Mouse (Mus musculus) testis, adult 2 months (tissue): ENCODE data around the gene Pqlc2. TPM values are rescaled to one million over a fixed set of nuclear protein-coding genes. Genes with fewer than 3 reads are reported as not detected.

ENCODE experiments used
- H3K27ac ChIP-seq: fragments of 200-500 bp; 2 replicates; pipeline ENCODE4 v1.5.1; 2012; ENCODE audit warnings: low read depth, low read length; ENCODE audit not compliant: control insufficient read depth, insufficient read depth
- H3K27me3 ChIP-seq: fragments of 200-500 bp; 2 replicates; pipeline ENCODE4 v1.6.1; 2012; ENCODE audit warnings: mild to moderate bottlenecking, low read length, moderate library complexity; ENCODE audit not compliant: control insufficient read depth, insufficient read depth
- H3K36me3 ChIP-seq: fragments of 200-500 bp; 2 replicates; pipeline ENCODE4 v1.6.1; 2012; ENCODE audit warnings: mild to moderate bottlenecking, low read length; ENCODE audit not compliant: control insufficient read depth, insufficient read depth
- H3K4me1 ChIP-seq: fragments of 200-500 bp; 2 replicates; pipeline ENCODE4 v1.6.1; 2012; ENCODE audit warnings: low read length; ENCODE audit not compliant: control insufficient read depth, insufficient read depth
- H3K4me3 ChIP-seq: fragments of 200-500 bp; 2 replicates; pipeline ENCODE4 v1.5.1; 2012; ENCODE audit warnings: low read depth, mild to moderate bottlenecking, low read length, moderate library complexity, mixed read lengths; ENCODE audit not compliant: control insufficient read depth
- CTCF ChIP-seq: fragments of 200-500 bp; IDR thresholded peaks from 2 replicates; pipeline ENCODE4 v1.5.1; 2012; ENCODE audit warnings: low read depth, mild to moderate bottlenecking, inconsistent platforms, low read length, moderate library complexity; ENCODE audit not compliant: control insufficient read depth, insufficient read depth, insufficient replicate concordance
- POLR2A ChIP-seq: fragments of 200-500 bp; IDR thresholded peaks from 2 replicates; pipeline ENCODE4 v1.6.1; 2012; ENCODE audit warnings: low read depth, mild to moderate bottlenecking, inconsistent platforms, low read length, moderate library complexity; ENCODE audit not compliant: control insufficient read depth
- polyA plus RNA-seq: library from polyadenylated mRNA; depleted of rRNA; stranded (reverse); fragments of >200 nt; gene quantifications from 2 replicates; pipeline ENCODE4 v1.2.3, GENCODE M21; 2012

The Pqlc2 gene
- polyA plus RNA-seq, 1 experiment, result 5.5 TPM

GRCm38 (mm10) chr4:139319740-139320139 lies 9.2 kb upstream of the Pqlc2 start:
- Histone ChIP-seq H3K4me3 (peak overlapping the region; percentile 46), H3K27ac (no peak overlapping the region), H3K36me3 (no peaks in the 10 kb centered on the region; the same call in 1 of the 2 replicates), H3K27me3 (no peaks in the 10 kb centered on the region), H3K4me1 (no peaks in the 10 kb centered on the region)
- no peak for TF ChIP-seq CTCF
- no peak for TF ChIP-seq POLR2A

GRCm38 (mm10) chr4:139318449-139318848 lies 7.9 kb upstream of the Pqlc2 start:
- no peak overlapping the region for H3K27ac ChIP-seq
- no peaks in the 10 kb centered on the region for H3K27me3 ChIP-seq
- no peak overlapping the region for H3K4me3 ChIP-seq
- H3K4me1 ChIP-seq, result no peaks in the 10 kb centered on the region
- TF ChIP-seq POLR2A, result no peak
- TF ChIP-seq CTCF, result no peak
- no peaks in the 10 kb centered on the region; the same call in 1 of the 2 replicates for H3K36me3 ChIP-seq

- Histone ChIP-seq H3K4me1 (peaks cover 14% of the 10 kb centered on the region), H3K4me3 (no peak overlapping the region)
- TF ChIP-seq CTCF (no peak), POLR2A (no peak)
These were observed 2.1 kb upstream of the Pqlc2 start for GRCm38 (mm10) chr4:139312632-139313031.

GRCm38 (mm10) chr4:139311707-139312106 lies 1.2 kb upstream of the Pqlc2 start:
- Histone ChIP-seq H3K36me3 (no peaks in the 10 kb centered on the region), H3K4me3 (peak overlapping the region; percentile 71), H3K4me1 (peaks cover 14% of the 10 kb centered on the region), H3K27me3 (no peaks in the 10 kb centered on the region), H3K27ac (no peak overlapping the region)
- TF ChIP-seq POLR2A, result no peak

More at GRCm38 (mm10) chr4:139312632-139313031, 2.1 kb upstream of the Pqlc2 start:
- no peaks in the 10 kb centered on the region for H3K36me3 ChIP-seq
- H3K27ac ChIP-seq, result no peak overlapping the region
- no peaks in the 10 kb centered on the region for H3K27me3 ChIP-seq

GRCm38 (mm10) chr4:139310899-139311701 lies 592 bp upstream of the Pqlc2 start:
- no peak for TF ChIP-seq CTCF
- TF ChIP-seq POLR2A, result no peak
- Histone ChIP-seq H3K27me3 (no peaks in the 10 kb centered on the region), H3K4me3 (peak overlapping the region; percentile 97), H3K36me3 (no peaks in the 10 kb centered on the region; the same call in 1 of the 2 replicates), H3K4me1 (peaks cover 14% of the 10 kb centered on the region), H3K27ac (peak overlapping the region; percentile 78)

GRCm38 (mm10) chr4:139309651-139310050 lies 857 bp downstream of the Pqlc2 start:
- Histone ChIP-seq H3K36me3 (no peaks in the 10 kb centered on the region; the same call in 1 of the 2 replicates), H3K27ac (no peak overlapping the region), H3K27me3 (no peaks in the 10 kb centered on the region), H3K4me1 (peaks cover 14% of the 10 kb centered on the region), H3K4me3 (no peak overlapping the region)
- TF ChIP-seq POLR2A, result no peak
- TF ChIP-seq CTCF, result no peak

GRCm38 (mm10) chr4:139307916-139308315 lies 2.6 kb downstream of the Pqlc2 start:
- no peaks in the 10 kb centered on the region for H3K27me3 ChIP-seq
- H3K4me3 ChIP-seq, result no peak overlapping the region
- TF ChIP-seq CTCF (no peak), POLR2A (no peak)
- no peaks in the 10 kb centered on the region; the same call in 1 of the 2 replicates for H3K36me3 ChIP-seq
- H3K4me1 ChIP-seq, result peaks cover 16% of the 10 kb centered on the region
- H3K27ac ChIP-seq, result no peak overlapping the region

- Histone ChIP-seq H3K27ac (no peak overlapping the region), H3K36me3 (no peaks in the 10 kb centered on the region; the same call in 1 of the 2 replicates), H3K27me3 (no peaks in the 10 kb centered on the region), H3K4me3 (no peak overlapping the region), H3K4me1 (peaks cover 10% of the 10 kb centered on the region)
- no peak for TF ChIP-seq POLR2A
- no peak for TF ChIP-seq CTCF
These were observed 5.0 kb downstream of the Pqlc2 start for GRCm38 (mm10) chr4:139305521-139305920.
